Mouse (Mus musculus) CD8-positive naive resting alpha-beta T cell, adult 2 months (primary cell): ENCODE data around the gene Syce1.

Experiments used
- DNase-seq, 2 experiments: peaks; one replicate each; pipeline ENCODE4 v3.0.0; 2022; ENCODE audit warnings: low read depth in 2 of 2, low spot score in 2 of 2

The Syce1 gene

GRCm38 (mm10) chr7:140787406-140788052 lies at the start of gene Syce1:
Syce1 (minus strand) TSS chr7:140787852.
- no peak for DNase-seq

- DNase-seq, result no peak
Observed at GRCm38 (mm10) chr7:140836243-140837115, 48.8 kb upstream of the Syce1 start.

DNA sequence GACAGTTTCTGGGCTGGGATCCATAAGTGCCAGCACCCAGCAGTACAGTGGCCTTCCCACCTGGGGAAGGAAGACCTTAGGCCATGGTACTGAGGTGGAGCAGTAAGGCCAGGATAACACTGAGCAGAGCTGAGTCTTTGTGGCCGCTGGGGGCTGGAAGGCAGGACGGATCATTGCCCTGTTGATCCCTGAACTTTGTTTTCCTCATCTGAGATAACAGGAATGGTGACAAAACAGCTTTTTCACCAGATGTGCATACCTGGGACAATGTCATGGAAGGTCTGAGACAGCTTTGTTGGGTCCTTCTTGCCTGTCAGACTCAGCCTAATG lies 48.1 kb upstream of the Syce1 start:
- no peak for DNase-seq

- no peak for DNase-seq
Observed at GRCm38 (mm10) chr7:140834968-140835757, 47.5 kb upstream of the Syce1 start, which contains the start of gene Urah. Urah (plus strand) TSS chr7:140835018.

DNA sequence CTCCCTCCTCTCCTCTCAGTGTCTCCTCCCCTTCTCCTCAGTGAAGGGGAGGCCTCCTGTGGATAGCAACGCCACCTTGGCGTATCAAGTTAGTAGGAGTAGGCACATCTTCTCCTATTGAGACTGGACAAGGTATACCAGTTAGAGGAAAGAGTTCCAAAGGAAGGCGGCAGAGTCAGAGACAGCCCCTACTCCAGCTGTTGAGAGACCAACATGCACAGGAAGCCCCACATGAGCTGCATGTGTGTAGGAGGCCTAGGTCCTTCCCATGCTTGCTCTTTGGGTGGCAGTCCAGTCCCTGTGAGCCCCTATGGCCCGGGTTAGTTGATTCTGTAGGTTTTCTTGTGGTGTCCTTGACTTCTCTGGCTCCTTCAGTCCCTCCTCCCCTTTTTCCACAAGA lies 45.7 kb upstream of the Syce1 start:
- DNase-seq, result no peak

- no peak for DNase-seq
Observed at GRCm38 (mm10) chr7:140831447-140831846, 43.8 kb upstream of the Syce1 start.

- DNase-seq, result no peak
Observed at GRCm38 (mm10) chr7:140828171-140828881, 40.7 kb upstream of the Syce1 start.

DNA sequence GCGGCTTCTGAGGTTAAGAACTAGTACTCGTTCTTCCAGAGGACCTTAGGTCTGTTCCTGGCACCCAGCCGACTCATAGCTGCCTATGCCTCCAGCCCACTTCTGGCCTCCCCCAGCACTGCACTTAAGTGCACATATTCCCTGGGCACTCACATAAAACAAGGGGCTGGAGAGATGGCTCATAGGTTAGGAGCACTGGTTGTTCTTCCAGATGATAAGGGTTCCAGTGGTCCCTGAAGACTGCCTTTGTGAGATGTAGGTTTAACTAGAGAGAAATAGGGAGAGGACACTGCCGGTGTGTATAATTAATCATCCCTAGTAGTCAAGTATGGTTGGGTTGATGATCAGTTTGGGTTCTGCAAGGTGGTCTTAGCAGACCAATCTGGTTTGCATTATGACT lies 35.1 kb upstream of the Syce1 start:
- no peak for DNase-seq

DNA sequence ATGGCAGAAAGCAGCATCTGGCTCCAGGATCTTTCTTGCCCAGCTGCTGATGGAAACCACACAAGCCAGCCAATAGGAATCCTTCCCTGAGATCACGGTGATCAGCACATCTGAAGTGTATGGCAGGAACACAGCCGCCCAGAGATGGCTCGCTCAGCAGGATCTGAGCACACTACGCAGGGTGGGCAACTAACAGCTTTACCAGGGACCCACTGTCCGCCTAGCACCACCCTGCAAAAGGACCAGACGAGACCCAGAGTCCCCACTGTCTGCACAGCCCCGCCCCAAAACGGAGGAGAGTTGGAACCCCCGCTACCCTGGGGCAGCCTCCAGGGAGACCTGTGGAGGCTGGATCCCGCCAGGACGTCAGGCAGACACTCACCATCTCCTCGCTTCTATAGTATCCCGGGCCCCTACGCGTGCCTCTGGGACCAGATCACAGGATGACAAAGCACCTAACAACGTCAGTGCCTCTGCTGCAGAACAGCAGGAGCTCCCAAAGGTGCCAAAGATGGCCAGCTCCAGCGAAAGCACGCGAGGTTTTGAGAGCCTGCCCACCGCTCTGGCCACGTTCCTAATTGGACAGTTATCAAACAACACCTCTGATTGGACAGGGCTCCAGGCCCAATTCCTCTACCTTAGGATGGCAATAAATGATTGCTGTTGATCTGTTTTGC lies 34.1 kb upstream of the Syce1 start, which contains the start of gene Zfp941:
Gene Zfp941 (minus strand): TSS at position 526 of the 677 bp plus-strand sequence.
- DNase-seq, result no peak

GRCm38 (mm10) chr7:140821305-140821652 lies 33.6 kb upstream of the Syce1 start:
- no peak for DNase-seq

DNA sequence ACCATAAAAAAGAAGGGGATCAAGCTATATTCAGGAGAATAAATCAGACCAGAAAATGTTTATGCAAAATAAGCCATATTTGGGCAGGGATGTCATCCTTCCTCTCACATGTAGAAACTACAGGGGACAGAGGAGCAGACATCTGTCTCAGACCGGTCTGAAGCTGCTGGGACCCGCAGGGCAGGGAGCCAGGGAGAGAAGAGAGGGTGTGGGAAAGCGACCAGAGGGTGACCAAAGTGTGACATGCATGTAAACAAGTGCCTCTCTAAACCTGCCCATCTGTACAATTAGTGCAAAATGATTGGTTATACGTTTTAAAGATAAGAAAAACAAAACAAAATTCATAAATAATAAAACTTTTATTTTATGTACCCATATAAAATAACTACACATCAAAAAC lies 32.5 kb upstream of the Syce1 start:
- no peak for DNase-seq

DNA sequence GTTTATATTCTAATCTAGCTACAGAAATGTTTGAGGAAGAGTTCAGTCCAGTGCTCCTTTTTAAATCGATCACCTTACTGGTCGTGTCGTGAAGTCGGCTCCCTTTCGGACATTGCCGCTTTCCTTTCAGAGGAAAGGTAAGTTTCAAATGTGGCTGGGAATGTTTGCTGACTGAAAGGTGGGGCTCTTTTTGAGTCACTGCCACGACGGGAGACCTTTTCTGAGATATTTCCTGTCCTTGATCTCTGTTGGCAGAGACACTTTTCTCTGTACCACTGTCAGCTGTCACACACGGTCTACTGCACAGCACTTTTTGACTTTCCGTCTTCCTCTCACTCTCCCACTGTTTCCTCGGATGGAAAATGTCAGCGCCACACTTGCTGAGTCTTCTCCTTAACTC lies 25.2 kb upstream of the Syce1 start:
- DNase-seq, result no peak

DNA sequence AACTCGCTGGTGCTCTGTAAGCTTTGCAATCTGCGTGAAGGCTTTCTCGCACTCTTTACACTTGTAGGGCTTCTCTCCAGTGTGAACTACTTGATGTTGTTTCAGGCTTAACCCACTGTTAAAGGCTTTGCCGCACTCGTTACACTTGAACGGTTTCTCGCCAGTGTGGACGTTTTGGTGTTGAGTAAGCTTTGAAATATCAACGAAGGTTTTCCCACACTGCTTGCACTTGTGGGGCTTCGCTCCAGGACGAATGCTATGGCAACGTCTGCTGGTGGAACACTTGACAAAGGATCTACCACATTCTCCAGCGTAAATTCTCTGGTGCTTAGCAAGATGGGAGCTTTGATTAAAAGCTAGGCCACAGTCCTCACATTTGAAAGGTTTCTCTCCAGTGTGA lies 24.1 kb upstream of the Syce1 start:
- DNase-seq, result no peak

DNA sequence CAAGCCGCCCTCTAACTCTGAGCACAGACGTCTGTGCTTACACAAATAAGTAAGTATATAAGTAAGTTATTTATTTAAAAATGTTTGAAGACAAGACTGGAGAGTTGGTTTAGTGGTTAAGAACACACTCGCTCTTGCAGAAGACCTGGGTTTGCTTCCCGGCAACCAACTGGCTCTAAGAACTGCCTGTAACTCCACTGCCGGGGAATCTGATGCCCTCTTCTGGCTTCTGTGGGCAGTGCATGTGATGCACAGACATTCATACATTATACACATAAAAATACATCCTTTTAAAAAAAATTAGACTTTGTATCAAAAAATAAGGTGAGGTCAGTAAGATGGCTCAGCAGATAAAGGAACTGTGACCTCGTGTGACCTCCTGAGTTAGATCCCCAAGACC lies 22.8 kb upstream of the Syce1 start:
- DNase-seq, result no peak

DNA sequence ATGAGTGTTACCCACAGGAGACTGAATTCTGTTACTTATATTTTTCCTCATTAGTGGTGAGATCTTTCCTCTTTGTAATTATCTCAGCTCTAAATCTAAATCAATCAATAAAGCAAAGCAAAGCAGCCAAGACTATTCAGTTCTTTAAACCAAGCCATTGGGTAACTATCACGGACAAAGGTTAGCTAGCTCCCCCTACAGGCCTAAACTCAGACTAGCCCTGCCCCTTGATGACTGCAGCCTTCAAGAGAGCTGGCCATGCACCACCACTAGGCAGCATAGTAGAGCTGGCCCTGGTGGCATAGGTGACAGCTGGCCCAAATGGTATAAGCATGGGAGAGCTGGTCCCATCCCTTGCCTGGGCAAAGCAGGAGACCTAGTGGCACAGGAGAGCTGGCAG lies 18.1 kb upstream of the Syce1 start:
- DNase-seq, result peak in 1 of 2 experiments; percentile 31

DNA sequence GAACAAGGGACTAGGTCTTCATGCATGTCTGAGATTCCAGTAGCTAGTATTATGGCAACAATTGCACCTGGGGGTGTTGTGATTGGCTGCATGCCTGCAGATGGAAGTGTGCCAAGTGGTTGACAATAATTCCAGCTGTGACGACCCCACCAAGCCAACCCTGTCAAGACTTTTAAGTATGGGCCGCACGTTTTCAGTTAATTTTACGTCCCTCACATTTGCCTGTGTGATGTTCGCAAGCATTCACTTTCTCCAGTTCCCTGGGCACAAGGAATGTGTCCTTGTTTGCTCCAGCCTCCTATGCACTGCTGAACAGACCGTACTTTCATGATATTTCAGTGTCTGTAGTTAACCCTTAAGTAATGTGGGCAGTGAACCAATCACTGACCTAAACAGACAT lies 15.0 kb upstream of the Syce1 start:
- no peak for DNase-seq

DNA sequence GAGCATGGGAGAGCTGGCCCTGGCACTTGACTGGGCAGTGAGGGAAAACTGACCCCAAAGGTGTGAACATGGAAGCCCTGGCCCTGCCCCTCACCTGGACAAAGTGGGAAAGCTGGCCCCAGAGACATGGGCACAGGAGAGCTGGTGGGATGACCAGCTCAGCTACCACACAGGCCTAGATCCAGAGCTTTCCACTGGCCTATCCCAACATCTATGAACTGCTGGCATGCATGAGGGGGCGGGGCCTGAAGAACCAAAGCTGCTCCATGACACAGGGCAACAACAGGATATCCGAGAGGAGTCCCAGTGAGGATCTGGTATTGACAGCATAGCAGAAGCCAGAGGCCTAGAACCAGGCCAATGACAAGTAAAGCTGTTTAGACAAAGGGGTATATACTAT lies 10.6 kb upstream of the Syce1 start:
- DNase-seq, result no peak

GRCm38 (mm10) chr7:140797619-140798018 lies 10.0 kb upstream of the Syce1 start:
- DNase-seq, result no peak

- DNase-seq, result no peak
Observed at GRCm38 (mm10) chr7:140793541-140793940, 5.9 kb upstream of the Syce1 start.

DNA sequence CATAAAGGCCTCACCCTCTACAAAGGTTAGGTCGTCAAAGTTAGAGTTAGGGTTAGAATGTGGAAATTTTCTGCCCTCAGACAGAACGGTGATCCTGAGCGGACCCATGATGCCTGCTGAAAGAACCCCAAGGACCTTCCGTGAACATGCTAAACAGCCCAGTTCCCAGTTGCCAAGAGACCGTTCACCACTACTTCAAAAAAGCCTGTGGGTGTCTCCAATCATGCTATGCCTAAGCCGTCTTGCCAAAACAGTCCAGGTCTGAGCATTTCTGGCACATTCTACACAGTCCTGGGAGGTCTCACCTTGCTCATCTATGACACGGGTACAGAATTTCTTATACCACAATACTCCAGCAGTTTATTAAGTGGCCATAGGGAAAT lies 392 bp upstream of the Syce1 start:
- DNase-seq, result no peak

DNA sequence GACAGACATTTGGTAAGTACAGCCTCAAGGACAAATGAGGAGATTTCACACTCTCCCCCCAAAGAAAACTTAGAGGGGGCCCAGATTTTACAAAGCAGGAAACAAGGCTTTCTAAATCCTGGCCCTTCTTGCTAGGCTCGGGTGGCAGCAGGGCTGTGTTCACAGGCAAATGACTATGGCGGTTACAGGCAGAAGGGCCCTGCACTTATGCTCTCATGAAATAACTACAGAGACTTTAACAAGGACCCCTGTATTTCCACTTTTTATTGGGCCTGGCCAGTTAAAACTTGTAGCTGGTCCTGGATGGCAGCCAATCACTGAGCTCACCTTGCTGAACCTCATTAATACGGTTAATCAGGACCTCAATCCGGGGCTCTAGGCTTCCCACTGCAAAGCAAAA lies 7.1 kb downstream of the Syce1 start:
- DNase-seq, result no peak
